In genomic region chr10:99641784-99642183, GRCm38 (mm10) we compare ENCODE assay signal across 8 mouse cellular contexts.
DNase-seq lines count a peak whose midpoint lies in the region; ATAC-seq and TF ChIP-seq lines count a peak whose summit lies in the region.
"Had no signal": no experiment of that assay in that cellular context is flagged by ENCODE, and none has a peak within 500 bp of the region (broad histone marks: within the 10 kb centered on the region; RNA-seq: fewer than 3 reads in every experiment).

No protein-coding gene starts in this region.

- 9% methylated on average over 11 of the region's 11 CpGs for WGBS in hindbrain, postnatal 0 days
- 10% methylated on average over 11 of the region's 11 CpGs for WGBS in midbrain, embryonic 12.5 days

- no peak for TF ChIP-seq POLR2A in brain, embryonic 14.5 days (IDR thresholded peaks at IDR 0.05; ENCODE audit: borderline replicate concordance, extremely low read depth, insufficient read depth, insufficient read length, poor library complexity, severe bottlenecking)

- H3K4me3 ChIP-seq in hindbrain, postnatal 0 days (ENCODE audit: low read length), result no peak overlapping the region
- no peak overlapping the region for H3K4me3 ChIP-seq in midbrain, embryonic 12.5 days
- H3K4me3 ChIP-seq: limb, embryonic 15.5 days had no signal

- H3K27ac ChIP-seq in hindbrain, postnatal 0 days, result no peak overlapping the region
- no peak overlapping the region for H3K27ac ChIP-seq in midbrain, embryonic 12.5 days (replicated peaks)
- H3K27ac ChIP-seq: limb, embryonic 15.5 days had no signal

- peak; percentile 85 for TF ChIP-seq CTCF in brain, embryonic 14.5 days (IDR thresholded peaks at IDR 0.05; ENCODE audit: borderline replicate concordance, extremely low read depth, insufficient read depth, insufficient read length)
- peak; percentile 86 for TF ChIP-seq CTCF in hindbrain, postnatal 0 days (IDR thresholded peaks at IDR 0.05; ENCODE audit: low read depth)

- H3K4me2 ChIP-seq in hindbrain, postnatal 0 days (ENCODE audit: low read depth, low read length), result 0 out of 2 replicates have a peak overlapping the region, but pooled peaks have one; percentile 23
- H3K4me2 ChIP-seq in midbrain, embryonic 12.5 days (replicated peaks), result no peak overlapping the region
- H3K4me2 ChIP-seq: limb, embryonic 15.5 days had no signal

- 0 out of 2 replicates have a peak, but pooled peaks cover 5% of the 10 kb centered on the region for H3K4me1 ChIP-seq in hindbrain, postnatal 0 days (ENCODE audit: insufficient read depth, low read length)
- no peaks in the 10 kb centered on the region for H3K4me1 ChIP-seq in midbrain, embryonic 12.5 days

- H3K27me3 ChIP-seq in hindbrain, postnatal 0 days (ENCODE audit: insufficient read depth, low read length), result no peaks in the 10 kb centered on the region
- no peaks in the 10 kb centered on the region for H3K27me3 ChIP-seq in midbrain, embryonic 12.5 days
- H3K27me3 ChIP-seq: limb, embryonic 15.5 days had no signal

- H3K9ac ChIP-seq in hindbrain, postnatal 0 days (replicated peaks; ENCODE audit: low read length), result no peak overlapping the region
- H3K9ac ChIP-seq in midbrain, embryonic 12.5 days (replicated peaks), result no peak overlapping the region
- H3K9ac ChIP-seq: limb, embryonic 15.5 days had no signal

- H3K36me3 ChIP-seq in hindbrain, postnatal 0 days (ENCODE audit: insufficient read depth, low read length), result no peaks in the 10 kb centered on the region
- H3K36me3 ChIP-seq in midbrain, embryonic 12.5 days, result no peaks in the 10 kb centered on the region
- H3K36me3 ChIP-seq: limb, embryonic 15.5 days had no signal

- no peaks in the 10 kb centered on the region for H3K9me3 ChIP-seq in hindbrain, postnatal 0 days (ENCODE audit: low read length)
- no peaks in the 10 kb centered on the region for H3K9me3 ChIP-seq in midbrain, embryonic 12.5 days
- H3K9me3 ChIP-seq: limb, embryonic 15.5 days had no signal

- peak; percentile 56 for DNase-seq in Muller cell, postnatal 12 days (ENCODE audit: inconsistent ontology term)
- DNase-seq in brain, embryonic 14.5 days (ENCODE audit: low read depth), result peak; percentile 91
- DNase-seq in hindbrain, postnatal 0 days (ENCODE audit: low spot score), result peak; percentile 90
- peak; percentile 46 to 56 for DNase-seq in layer of hippocampus, postnatal 36 days
- peak; percentile 39 to 51 for DNase-seq in right cerebral cortex, postnatal 36 days (ENCODE audit: low spot score in 2 of 2)

- peak; percentile 96 for ATAC-seq in frontal cortex, adult (ENCODE audit: low TSS enrichment)
- peak; percentile 68 for ATAC-seq in hindbrain, postnatal 0 days
- ATAC-seq in midbrain, embryonic 12.5 days (ENCODE audit: low FRiP score, low read depth), result peak; percentile 76
